Mouse (Mus musculus) forebrain, embryonic 15.5 days (tissue): ENCODE measurements around the gene Bivm. TPM values are rescaled to one million over a fixed set of nuclear protein-coding genes. Genes with fewer than 3 reads are reported as not detected.
A peak's percentile ranks its signal among the peaks of the same experiment; 100 is the strongest.

Source experiments
- ATAC-seq: fragments of 200-750 bp; cut with Nextera tagmentation; replicated peaks from 2 replicates; pipeline ENCODE4 v1.8.0; 2017; ENCODE audit warnings: mild to moderate bottlenecking, moderate TSS enrichment, moderate library complexity
- H3K27ac ChIP-seq: fragments of 300-500 bp; sonication (generic); replicated peaks from 2 replicates; pipeline ENCODE4 v1.5.1; 2015; ENCODE audit warnings: mild to moderate bottlenecking, inconsistent platforms
- H3K27me3 ChIP-seq: fragments of 300-500 bp; sonication (generic); 2 replicates; pipeline ENCODE4 v1.6.1; 2015; ENCODE audit warnings: inconsistent platforms
- H3K36me3 ChIP-seq: fragments of 300-500 bp; sonication (generic); 2 replicates; pipeline ENCODE4 v1.6.1; 2015; ENCODE audit warnings: mild to moderate bottlenecking, inconsistent platforms
- H3K4me1 ChIP-seq: fragments of 300-500 bp; sonication (generic); 2 replicates; pipeline ENCODE4 v1.6.1; 2015; ENCODE audit warnings: inconsistent platforms
- H3K4me2 ChIP-seq: fragments of 300-500 bp; sonication (generic); replicated peaks from 2 replicates; pipeline ENCODE4 v1.6.1; 2015; ENCODE audit warnings: mild to moderate bottlenecking, inconsistent platforms
- H3K4me3 ChIP-seq: fragments of 300-500 bp; sonication (generic); 2 replicates; pipeline ENCODE4 v1.5.1; 2015; ENCODE audit warnings: mild to moderate bottlenecking, inconsistent platforms
- H3K9ac ChIP-seq: fragments of 300-500 bp; sonication (generic); replicated peaks from 2 replicates; pipeline ENCODE4 v1.6.1; 2015; ENCODE audit warnings: mild to moderate bottlenecking, inconsistent platforms
- H3K9me3 ChIP-seq: fragments of 300-500 bp; sonication (generic); 2 replicates; pipeline ENCODE4 v1.6.1; 2016; ENCODE audit warnings: inconsistent platforms
- WGBS: fragments of 180-500 bp; shearing (Covaris S2); methylation state at CpG from one replicate; pipeline ENCODE4 v1.1.7; 2015; ENCODE audit warnings: mixed read lengths; 5-methylcytosine and 5-hydroxymethylcytosine counted together
- polyA plus RNA-seq: library from polyadenylated mRNA; unstranded; fragments of >200 nt; fragmentation: Nextera tagmentation; extraction: Ambion mirVana; gene quantifications from 2 replicates; pipeline ENCODE4 v1.2.1, GENCODE M21; 2015

The Bivm gene
- polyA plus RNA-seq, result 31.5 and 32.0 TPM in 2 replicates

GRCm38 (mm10) chr1:44118239-44119054, at the start of gene Bivm, which contains the start of gene Kdelc1:
Gene Bivm (plus strand): TSS chr1:44118957.
Gene Kdelc1 (minus strand): TSS chr1:44118808.
- Histone ChIP-seq H3K9ac (peak within 1 kb of the TSS; percentile 94), H3K4me2 (peak within 1 kb of the TSS; percentile 87), H3K4me1 (peaks cover 31% of the 10 kb centered on the region), H3K36me3 (peaks cover 16% of the 10 kb centered on the region), H3K27ac (peak within 1 kb of the TSS; percentile 97), H3K27me3 (no peaks in the 10 kb centered on the region), H3K4me3 (peak within 1 kb of the TSS; percentile 70), H3K9me3 (no peaks in the 10 kb centered on the region)
- ATAC-seq, result peak; percentile 98
- WGBS, result under 1% methylated on average over 39 of the region's 39 CpGs

GRCm38 (mm10) chr1:44101448-44102225, 17.1 kb upstream of the Bivm start:
- peaks cover 14% of the 10 kb centered on the region for H3K4me1 ChIP-seq
- H3K4me3 ChIP-seq, result peak overlapping the region; percentile 99
- WGBS, result under 1% methylated on average over 55 of the region's 55 CpGs
- peak; percentile 81 for ATAC-seq
- no peaks in the 10 kb centered on the region for H3K27me3 ChIP-seq
- no peaks in the 10 kb centered on the region for H3K9me3 ChIP-seq
- H3K4me2 ChIP-seq, result peak overlapping the region; percentile 65
- peak overlapping the region; percentile 82 for H3K9ac ChIP-seq
- H3K27ac ChIP-seq, result peak overlapping the region; percentile 94
- peaks cover 20% of the 10 kb centered on the region for H3K36me3 ChIP-seq

GRCm38 (mm10) chr1:44102259-44102717, 16.5 kb upstream of the Bivm start, which contains the start of gene Tex30:
Gene Tex30 (minus strand): TSS chr1:44102441.
- Histone ChIP-seq H3K36me3 (peaks cover 20% of the 10 kb centered on the region), H3K9ac (peak within 1 kb of the TSS; percentile 82), H3K4me3 (peak within 1 kb of the TSS; percentile 99), H3K27ac (peak within 1 kb of the TSS; percentile 94), H3K9me3 (no peaks in the 10 kb centered on the region), H3K4me2 (peak within 1 kb of the TSS; percentile 65), H3K4me1 (peaks cover 14% of the 10 kb centered on the region), H3K27me3 (no peaks in the 10 kb centered on the region)
- peak; percentile 99 for ATAC-seq
- under 1% methylated on average over 52 of the region's 55 CpGs for WGBS

- H3K9me3 ChIP-seq, result no peaks in the 10 kb centered on the region
- no peaks in the 10 kb centered on the region for H3K27me3 ChIP-seq
- peaks cover 21% of the 10 kb centered on the region for H3K36me3 ChIP-seq
- H3K4me2 ChIP-seq, result peak overlapping the region; percentile 65
- peak; percentile 23; the same call in 1 of the 2 replicates for ATAC-seq
- no peak overlapping the region for H3K27ac ChIP-seq
- H3K4me1 ChIP-seq, result peaks cover 14% of the 10 kb centered on the region
- WGBS, result 8% methylated on average over 5 of the region's 5 CpGs
- H3K4me3 ChIP-seq, result peak overlapping the region; percentile 99
- H3K9ac ChIP-seq, result peak overlapping the region; percentile 56; the same call in 1 of the 2 replicates
These were observed 15.8 kb upstream of the Bivm start for GRCm38 (mm10) chr1:44102939-44103338.

GRCm38 (mm10) chr1:44117571-44117970, 1.2 kb upstream of the Bivm start:
- Histone ChIP-seq H3K4me3 (peak overlapping the region; percentile 70; the same call in 1 of the 2 replicates), H3K9ac (no peak overlapping the region)
- ATAC-seq, result no peak

GRCm38 (mm10) chr1:44119201-44120073, 680 bp downstream of the Bivm start:
- Histone ChIP-seq H3K4me1 (peaks cover 31% of the 10 kb centered on the region), H3K9me3 (no peaks in the 10 kb centered on the region), H3K9ac (peak overlapping the region; percentile 94), H3K4me3 (peak overlapping the region; percentile 70), H3K27me3 (no peaks in the 10 kb centered on the region), H3K36me3 (peaks cover 13% of the 10 kb centered on the region), H3K4me2 (peak overlapping the region; percentile 87), H3K27ac (peak overlapping the region; percentile 97)
- under 1% methylated on average over 39 of the region's 43 CpGs for WGBS
- ATAC-seq, result peak; percentile 90

More at GRCm38 (mm10) chr1:44117571-44117970, 1.2 kb upstream of the Bivm start:
- no peaks in the 10 kb centered on the region for H3K27me3 ChIP-seq
- H3K4me2 ChIP-seq, result peak overlapping the region; percentile 87
- peaks cover 31% of the 10 kb centered on the region for H3K4me1 ChIP-seq
- H3K36me3 ChIP-seq, result peaks cover 25% of the 10 kb centered on the region
- no peaks in the 10 kb centered on the region for H3K9me3 ChIP-seq
- H3K27ac ChIP-seq, result no peak overlapping the region

- Histone ChIP-seq H3K36me3 (peaks cover 8% of the 10 kb centered on the region), H3K4me3 (peak overlapping the region; percentile 70), H3K27ac (peak overlapping the region; percentile 97), H3K4me1 (peaks cover 31% of the 10 kb centered on the region), H3K4me2 (peak overlapping the region; percentile 87), H3K27me3 (no peaks in the 10 kb centered on the region), H3K9ac (peak overlapping the region; percentile 94), H3K9me3 (no peaks in the 10 kb centered on the region)
- no peak; the same call in 1 of the 2 replicates for ATAC-seq
- WGBS, result 3% methylated on average over 6 of the region's 6 CpGs
These were observed 1.3 kb downstream of the Bivm start for GRCm38 (mm10) chr1:44120074-44120406.

- WGBS, result 92% methylated on average over 3 of the region's 3 CpGs
These were observed 3.5 kb downstream of the Bivm start for GRCm38 (mm10) chr1:44122256-44122655.

GRCm38 (mm10) chr1:44125590-44125989, 6.8 kb downstream of the Bivm start:
- H3K4me1 ChIP-seq, result peaks cover 16% of the 10 kb centered on the region
- peaks cover 32% of the 10 kb centered on the region for H3K36me3 ChIP-seq
- no peak for ATAC-seq
- no peak overlapping the region for H3K27ac ChIP-seq
- H3K27me3 ChIP-seq, result no peaks in the 10 kb centered on the region
- WGBS, result 90% methylated on average over 4 of the region's 4 CpGs
- H3K9ac ChIP-seq, result no peak overlapping the region
- H3K4me2 ChIP-seq, result no peak overlapping the region
- no peak overlapping the region for H3K4me3 ChIP-seq
- no peaks in the 10 kb centered on the region for H3K9me3 ChIP-seq

More at GRCm38 (mm10) chr1:44122256-44122655, 3.5 kb downstream of the Bivm start:
- no peaks in the 10 kb centered on the region for H3K27me3 ChIP-seq
- H3K4me2 ChIP-seq, result no peak overlapping the region
- H3K27ac ChIP-seq, result no peak overlapping the region
- no peak overlapping the region for H3K4me3 ChIP-seq
- peaks cover 31% of the 10 kb centered on the region for H3K4me1 ChIP-seq
- H3K9ac ChIP-seq, result no peak overlapping the region
- H3K36me3 ChIP-seq, result peaks cover 12% of the 10 kb centered on the region
- no peak for ATAC-seq
- no peaks in the 10 kb centered on the region for H3K9me3 ChIP-seq

- Histone ChIP-seq H3K4me1 (no peaks in the 10 kb centered on the region), H3K4me3 (no peak overlapping the region), H3K9me3 (no peaks in the 10 kb centered on the region), H3K36me3 (peaks cover 52% of the 10 kb centered on the region), H3K27ac (no peak overlapping the region), H3K9ac (no peak overlapping the region), H3K27me3 (no peaks in the 10 kb centered on the region), H3K4me2 (no peak overlapping the region)
- WGBS, result 94% methylated on average over 4 of the region's 4 CpGs
- no peak for ATAC-seq
These were observed 11.3 kb downstream of the Bivm start for GRCm38 (mm10) chr1:44129929-44130581.

- Histone ChIP-seq H3K4me3 (no peak overlapping the region), H3K4me2 (no peak overlapping the region), H3K9ac (no peak overlapping the region), H3K36me3 (peaks cover 61% of the 10 kb centered on the region), H3K27ac (no peak overlapping the region), H3K9me3 (no peaks in the 10 kb centered on the region), H3K4me1 (no peaks in the 10 kb centered on the region), H3K27me3 (no peaks in the 10 kb centered on the region)
- 95% methylated on average over 4 of the region's 4 CpGs for WGBS
- no peak for ATAC-seq
These were observed 21.5 kb downstream of the Bivm start for GRCm38 (mm10) chr1:44140232-44140631.
